Mouse (Mus musculus) splenic B cell, adult 2 months (primary cell): ENCODE results near the gene Gm11007.
"Not testable (repeated sequence)": the region's sequence is repeated elsewhere in the genome, so short reads cannot be mapped to it uniquely, and the experiment has no call there.

Experiments
- DNase-seq: peaks from one replicate; pipeline ENCODE4 v3.0.0-alpha.2; 2011; ENCODE audit warnings: low read depth, low spot score
- H3K27me3 ChIP-seq: 2 replicates; pipeline ENCODE4 v1.6.1; 2012; ENCODE audit warnings: mild to moderate bottlenecking, low read length, moderate library complexity, mixed read lengths; ENCODE audit not compliant: control insufficient read depth, poor library complexity, insufficient read depth, severe bottlenecking
- H3K36me3 ChIP-seq: 2 replicates; pipeline ENCODE4 v1.6.1; 2012; ENCODE audit warnings: mild to moderate bottlenecking, low read length, moderate library complexity, mixed read lengths; ENCODE audit not compliant: control insufficient read depth, poor library complexity, insufficient read depth, severe bottlenecking

Gene Gm11007

GRCm38 (mm10) chr2:175643678-175644077 is at the start of gene Gm11007:
Gene Gm11007 (plus strand): TSS chr2:175643978.
- not testable (repeated sequence) for DNase-seq, H3K27me3 ChIP-seq, H3K36me3 ChIP-seq
